Mouse (Mus musculus): ENCODE results near the gene Zfp248. TPM values are rescaled to one million over a fixed set of nuclear protein-coding genes. Genes with fewer than 3 reads are reported as not detected.

The Zfp248 gene
- polyA plus RNA-seq (2012; rRNA removed; ENCODE audit: low replicate concordance) = 0.02 and 0.11 TPM in 2 replicates

DNA sequence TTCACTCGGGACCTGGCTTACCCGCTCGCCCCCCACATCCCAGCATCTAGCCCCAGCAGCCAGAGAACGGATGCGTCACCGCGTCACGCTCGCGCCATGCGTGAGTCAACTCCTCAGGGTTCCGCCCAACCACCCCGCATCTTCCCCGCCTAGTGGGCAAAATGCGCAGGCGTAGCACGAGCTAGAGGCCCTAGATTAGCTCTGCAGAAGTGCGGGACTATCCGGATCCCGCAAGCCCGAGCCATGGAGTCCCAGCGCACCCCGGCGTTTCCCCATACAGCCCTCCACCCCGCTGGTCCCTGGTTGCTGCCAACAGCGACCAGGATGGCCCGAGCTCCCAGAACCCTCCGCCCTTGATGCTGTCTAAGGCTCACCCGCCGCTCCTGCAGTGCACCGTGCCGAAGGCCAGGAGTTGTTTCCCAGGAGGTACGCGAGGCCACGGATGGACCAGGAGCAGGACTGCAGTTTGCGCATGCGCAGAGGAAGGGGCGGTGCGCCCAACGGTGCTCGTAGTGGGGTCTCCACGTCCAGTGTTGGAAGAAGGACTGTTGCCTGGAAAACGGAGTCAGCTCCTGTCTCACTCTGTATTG lies at the start of gene Zfp248:
Gene Zfp248, minus strand, starts transcription at position 487 of the 590 bp plus-strand sequence.

DNA sequence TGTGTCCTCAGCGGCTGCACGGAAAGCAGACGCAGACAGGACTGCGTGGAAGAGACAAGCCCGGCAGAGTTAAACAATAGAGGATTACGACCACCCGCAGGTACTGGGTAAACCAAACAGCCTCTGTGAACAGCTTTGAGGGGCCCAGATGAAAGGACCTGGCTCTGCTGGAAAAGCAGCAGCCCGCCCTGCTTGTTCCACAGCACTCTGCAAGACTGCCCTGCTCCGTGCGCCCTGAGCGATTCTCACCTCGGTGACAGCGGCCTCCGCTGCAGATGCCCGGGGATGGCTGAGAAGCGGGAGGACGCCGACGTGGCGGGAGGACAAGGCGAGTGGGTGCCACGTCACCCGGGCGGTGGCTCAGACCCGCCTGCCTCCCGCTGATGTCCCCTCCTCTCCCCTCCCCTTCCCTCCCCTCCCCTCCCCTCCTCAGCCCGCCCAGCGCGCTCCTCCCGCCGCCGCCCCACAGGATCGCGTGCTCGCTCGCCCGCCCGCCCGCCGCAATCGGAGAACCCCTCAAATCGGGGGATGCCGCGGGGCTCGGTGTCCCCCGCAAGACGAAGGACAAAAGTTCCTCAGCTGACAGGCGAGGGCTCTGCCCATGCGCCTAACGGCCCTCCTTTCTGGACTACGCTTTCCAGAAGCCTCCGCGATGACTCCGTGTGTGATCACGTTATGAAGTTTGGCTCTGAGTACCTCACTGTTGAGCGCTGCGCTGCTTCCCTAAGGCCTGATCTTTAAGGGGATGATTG lies 23.8 kb upstream of the Zfp248 start, which contains the start of gene Zfp9:
Gene Zfp9, minus strand, starts transcription at position 364 of the 752 bp plus-strand sequence.

DNA sequence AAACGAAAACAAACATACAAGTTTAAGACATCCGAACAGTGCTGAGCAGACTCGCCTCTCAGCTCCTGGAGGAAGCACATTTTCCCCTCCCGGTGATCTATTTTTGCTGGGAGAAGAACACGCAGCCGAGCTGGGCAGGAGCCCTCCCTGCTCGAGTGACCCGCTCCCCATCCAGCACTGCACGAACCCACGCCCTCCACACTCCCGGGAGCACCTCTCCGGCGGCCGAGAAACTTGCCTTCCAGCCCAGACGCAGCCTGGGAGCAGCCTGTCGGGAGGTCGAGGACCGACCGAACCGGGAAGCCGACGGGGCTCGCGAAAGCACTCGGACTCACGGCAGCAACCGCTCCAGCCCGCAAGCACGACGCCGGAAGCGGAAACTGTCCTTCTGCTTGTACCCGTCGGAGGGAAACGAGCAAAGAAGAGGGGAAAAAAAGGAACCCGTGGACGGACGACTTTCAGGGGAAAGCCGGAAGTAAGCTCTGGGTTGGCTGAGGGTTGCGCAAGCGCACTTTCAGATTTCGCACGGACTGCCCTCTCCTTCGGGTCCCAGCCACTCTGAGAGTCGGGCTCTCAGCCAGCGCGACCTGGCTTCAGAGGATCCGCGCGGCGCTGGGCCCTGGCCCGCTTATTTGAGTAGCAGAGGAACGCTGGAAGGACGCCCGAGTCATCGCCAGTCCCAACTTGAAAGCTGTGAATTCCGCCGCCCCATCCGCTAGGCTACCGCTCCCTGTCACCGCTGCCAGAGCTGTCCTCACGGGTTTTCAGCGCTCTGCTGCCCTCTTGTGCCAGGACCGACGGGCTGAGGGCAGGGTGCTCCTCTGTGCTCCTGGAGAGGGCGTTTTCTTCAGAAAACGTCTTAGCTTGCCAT lies 36.0 kb downstream of the Zfp248 start, which contains the start of gene Bms1:
Gene Bms1, minus strand, starts transcription at position 425 of the 871 bp plus-strand sequence.

Other genes starting within 250 kb of the Zfp248 start
- gene Bms1, start 36.1 kb downstream of the Zfp248 start, polyA plus RNA-seq (2012; rRNA removed; ENCODE audit: low replicate concordance) = 0.55 and 0.62 TPM in 2 replicates
- 0.07 and 0.47 TPM in 2 replicates for gene Zfp9, start 23.8 kb upstream of the Zfp248 start, polyA plus RNA-seq (2012; rRNA removed; ENCODE audit: low replicate concordance)
- 0.05 and 0.11 TPM in 2 replicates for gene Ankrd26, start 106.7 kb upstream of the Zfp248 start, polyA plus RNA-seq (2012; rRNA removed; ENCODE audit: low replicate concordance)